Mouse (Mus musculus) T-cell, adult 2 months (primary cell): Measurements from ENCODE around the gene Hbq1a.
"Not testable (repeated sequence)": the region's sequence is repeated elsewhere in the genome, so short reads cannot be mapped to it uniquely, and the experiment has no call there.

Experiments used
- DNase-seq: peaks from one replicate; pipeline ENCODE4 v3.0.0; 2022; ENCODE audit warnings: low spot score

The Hbq1a gene

GRCm38 (mm10) chr11:32299865-32300264 is at the start of gene Hbq1a:
Hbq1a (plus strand) TSS chr11:32300069.
- peak; percentile 23 for DNase-seq

- DNase-seq: no peak
These were observed 48.7 kb upstream of the Hbq1a start for GRCm38 (mm10) chr11:32250880-32251763.

GRCm38 (mm10) chr11:32253121-32253520 is 46.7 kb upstream of the Hbq1a start:
- no peak for DNase-seq

GRCm38 (mm10) chr11:32256146-32256545 is 43.7 kb upstream of the Hbq1a start:
- DNase-seq: no peak

GRCm38 (mm10) chr11:32256566-32256965 is 43.3 kb upstream of the Hbq1a start:
- DNase-seq: no peak

- no peak for DNase-seq
These were observed 37.0 kb upstream of the Hbq1a start for GRCm38 (mm10) chr11:32262674-32263415.

- DNase-seq: no peak
These were observed 34.6 kb upstream of the Hbq1a start for GRCm38 (mm10) chr11:32265117-32265738.

- no peak for DNase-seq
These were observed 33.7 kb upstream of the Hbq1a start for GRCm38 (mm10) chr11:32266194-32266593.

- DNase-seq: no peak
These were observed 33.1 kb upstream of the Hbq1a start for GRCm38 (mm10) chr11:32266776-32267175.

- DNase-seq: peak; percentile 96
These were observed 32.5 kb upstream of the Hbq1a start, which contains the start of gene Nprl3 for GRCm38 (mm10) chr11:32267188-32267884. Nprl3 (minus strand) TSS chr11:32267707.

- DNase-seq: no peak
These were observed 31.9 kb upstream of the Hbq1a start for GRCm38 (mm10) chr11:32267964-32268363.

- DNase-seq: no peak
These were observed 30.9 kb upstream of the Hbq1a start for GRCm38 (mm10) chr11:32268952-32269351.

- DNase-seq: peak; percentile 26
These were observed 28.7 kb upstream of the Hbq1a start for GRCm38 (mm10) chr11:32271178-32271577.

GRCm38 (mm10) chr11:32276347-32276746 is 23.5 kb upstream of the Hbq1a start, which contains the start of gene Hba-x:
Hba-x (plus strand) TSS chr11:32276400.
- no peak for DNase-seq

GRCm38 (mm10) chr11:32277736-32278457 is 22.0 kb upstream of the Hbq1a start:
- no peak for DNase-seq

GRCm38 (mm10) chr11:32278458-32278957 is 21.4 kb upstream of the Hbq1a start:
- DNase-seq: no peak

GRCm38 (mm10) chr11:32280646-32281045 is 19.2 kb upstream of the Hbq1a start:
- no peak for DNase-seq

- no peak for DNase-seq
These were observed 18.3 kb upstream of the Hbq1a start for GRCm38 (mm10) chr11:32281416-32282144.

- DNase-seq: not testable (repeated sequence)
These were observed 16.6 kb upstream of the Hbq1a start, which contains the start of gene Hba-a1 for GRCm38 (mm10) chr11:32283091-32283777. Hba-a1 (plus strand) TSS chr11:32283511.
